8 mouse cellular contexts compared by ENCODE assay signal in genomic region chr9:3258396-3259300, GRCm38 (mm10).
DNase-seq lines count a peak whose midpoint lies in the region; ATAC-seq lines count a peak whose summit lies in the region.

No protein-coding gene starts in this region.

- intact Hi-C loops in heart, postnatal 10 days (cut with DNase I), result no loop called here

- ATAC-seq in erythroid progenitor cell, adult 5-6 weeks (replicated peaks; ENCODE audit: low FRiP score, poor library complexity, severe bottlenecking), result peak; percentile 98

- peak; percentile 70 for DNase-seq in gastrocnemius, adult 18-20 months (ENCODE audit: low spot score)
- DNase-seq in gastrocnemius, postnatal 25 days, result no peak
- peak; percentile 4 for DNase-seq in adrenal gland, adult 8-10 months
- DNase-seq in heart, postnatal 10 days, result peak; percentile 53 to 83
- peak; percentile 45 to 83 for DNase-seq in kidney, postnatal 36 days
- peak; percentile 56 for DNase-seq in lung, postnatal 10 days
- DNase-seq in retina, postnatal 1 day, result peak; percentile 60
